Mouse (Mus musculus): ENCODE data around the gene Morn3. TPM values are rescaled to one million over a fixed set of nuclear protein-coding genes. Genes with fewer than 3 reads are reported as not detected.

Gene Morn3
- polyA plus RNA-seq, 1 experiment from 2014 or later: not detected

- Histone ChIP-seq H3K27me3 (ENCODE audit: insufficient read depth, low read length) (no peaks in the 10 kb centered on the region), H3K9me3 (ENCODE audit: low read length) (no peaks in the 10 kb centered on the region), H3K36me3 (replicated peaks; ENCODE audit: insufficient read depth, low read length) (no peaks in the 10 kb centered on the region), H3K27ac (ENCODE audit: low read depth) (no peak overlapping the region), H3K4me3 (ENCODE audit: low read depth, low read length) (no peak overlapping the region), H3K9ac (replicated peaks) (no peak overlapping the region), H3K4me1 (ENCODE audit: insufficient read depth) (peaks cover 37% of the 10 kb centered on the region), H3K4me2 (ENCODE audit: low read depth, low read length) (no peak overlapping the region)
- TF ChIP-seq CTCF (IDR thresholded peaks at IDR 0.05; ENCODE audit: low read depth): no peak
- no peak for TF ChIP-seq EP300 (IDR thresholded peaks at IDR 0.05; ENCODE audit: low read depth)
- ATAC-seq: no peak
- no peak for DNase-seq
- 42% methylated on average over 5 of the region's 5 CpGs for WGBS (ENCODE audit: insufficient replicate concordance)
These were observed 8.7 kb downstream of the Morn3 start for GRCm38 (mm10) chr5:123038115-123038514.

- peak; percentile 61 for DNase-seq
- Histone ChIP-seq H3K4me3 (ENCODE audit: low read depth, low read length) (no peak overlapping the region), H3K9ac (replicated peaks) (peak overlapping the region; percentile 27), H3K4me1 (ENCODE audit: insufficient read depth) (peaks cover 32% of the 10 kb centered on the region), H3K4me2 (ENCODE audit: low read depth, low read length) (peak overlapping the region; percentile 55), H3K36me3 (replicated peaks; ENCODE audit: insufficient read depth, low read length) (peaks cover 6% of the 10 kb centered on the region; the same call in 1 of the 2 replicates), H3K9me3 (ENCODE audit: low read length) (no peaks in the 10 kb centered on the region), H3K27me3 (ENCODE audit: insufficient read depth, low read length) (no peaks in the 10 kb centered on the region), H3K27ac (ENCODE audit: low read depth) (peak overlapping the region; percentile 57)
- 26% methylated on average over 6 of the region's 6 CpGs for WGBS (ENCODE audit: insufficient replicate concordance)
- ATAC-seq: peak; percentile 76
- TF ChIP-seq CTCF (IDR thresholded peaks at IDR 0.05; ENCODE audit: low read depth): no peak
- peak; percentile 30; the same call in 1 of the 2 replicates for TF ChIP-seq EP300 (IDR thresholded peaks at IDR 0.05; ENCODE audit: low read depth)
These were observed 11.3 kb downstream of the Morn3 start for GRCm38 (mm10) chr5:123035564-123035963.

GRCm38 (mm10) chr5:123035089-123035488 is 11.7 kb downstream of the Morn3 start:
- ATAC-seq: peak; percentile 56
- Histone ChIP-seq H3K36me3 (replicated peaks; ENCODE audit: insufficient read depth, low read length) (peaks cover 10% of the 10 kb centered on the region; the same call in 1 of the 2 replicates), H3K9ac (replicated peaks) (peak overlapping the region; percentile 27), H3K27me3 (ENCODE audit: insufficient read depth, low read length) (no peaks in the 10 kb centered on the region), H3K9me3 (ENCODE audit: low read length) (no peaks in the 10 kb centered on the region), H3K4me2 (ENCODE audit: low read depth, low read length) (peak overlapping the region; percentile 55), H3K4me1 (ENCODE audit: insufficient read depth) (peaks cover 31% of the 10 kb centered on the region), H3K27ac (ENCODE audit: low read depth) (peak overlapping the region; percentile 57; the same call in 1 of the 2 replicates), H3K4me3 (ENCODE audit: low read depth, low read length) (no peak overlapping the region)
- no peak for TF ChIP-seq CTCF (IDR thresholded peaks at IDR 0.05; ENCODE audit: low read depth)
- no peak for TF ChIP-seq EP300 (IDR thresholded peaks at IDR 0.05; ENCODE audit: low read depth)
- WGBS (ENCODE audit: insufficient replicate concordance): 78% methylated on average over 4 of the region's 4 CpGs
- DNase-seq: no peak

- WGBS (ENCODE audit: insufficient replicate concordance): 70% methylated on average over 7 of the region's 7 CpGs
- DNase-seq: no peak
- TF ChIP-seq CTCF (IDR thresholded peaks at IDR 0.05; ENCODE audit: low read depth) (no peak), EP300 (IDR thresholded peaks at IDR 0.05; ENCODE audit: low read depth) (no peak)
- ATAC-seq: no peak
- H3K9me3 ChIP-seq (ENCODE audit: low read length): no peaks in the 10 kb centered on the region
- H3K4me1 ChIP-seq (ENCODE audit: insufficient read depth): peaks cover 22% of the 10 kb centered on the region
- H3K9ac ChIP-seq (replicated peaks): no peak overlapping the region
- no peak overlapping the region for H3K4me3 ChIP-seq (ENCODE audit: low read depth, low read length)
- H3K27me3 ChIP-seq (ENCODE audit: insufficient read depth, low read length): no peaks in the 10 kb centered on the region
- peaks cover 22% of the 10 kb centered on the region for H3K36me3 ChIP-seq (replicated peaks; ENCODE audit: insufficient read depth, low read length)
- no peak overlapping the region for H3K27ac ChIP-seq (ENCODE audit: low read depth)
- no peak overlapping the region for H3K4me2 ChIP-seq (ENCODE audit: low read depth, low read length)
These were observed 13.1 kb downstream of the Morn3 start for GRCm38 (mm10) chr5:123033646-123034160.

- Histone ChIP-seq H3K9me3 (ENCODE audit: low read length) (no peaks in the 10 kb centered on the region), H3K27ac (ENCODE audit: low read depth) (no peak overlapping the region), H3K4me3 (ENCODE audit: low read depth, low read length) (no peak overlapping the region), H3K9ac (replicated peaks) (no peak overlapping the region), H3K27me3 (ENCODE audit: insufficient read depth, low read length) (no peaks in the 10 kb centered on the region), H3K4me1 (ENCODE audit: insufficient read depth) (peaks cover 22% of the 10 kb centered on the region), H3K4me2 (ENCODE audit: low read depth, low read length) (no peak overlapping the region), H3K36me3 (replicated peaks; ENCODE audit: insufficient read depth, low read length) (peaks cover 22% of the 10 kb centered on the region)
- DNase-seq (no peak), ATAC-seq (no peak)
- 85% methylated on average over 3 of the region's 3 CpGs for WGBS (ENCODE audit: insufficient replicate concordance)
- TF ChIP-seq CTCF (IDR thresholded peaks at IDR 0.05; ENCODE audit: low read depth): peak; percentile 21; the same call in 1 of the 2 replicates
- no peak for TF ChIP-seq EP300 (IDR thresholded peaks at IDR 0.05; ENCODE audit: low read depth)
These were observed 15.5 kb downstream of the Morn3 start for GRCm38 (mm10) chr5:123031312-123031711.

- DNase-seq (no peak), ATAC-seq (no peak)
- H3K9me3 ChIP-seq (ENCODE audit: low read length): no peaks in the 10 kb centered on the region
- 87% methylated on average over 6 of the region's 7 CpGs for WGBS (ENCODE audit: insufficient replicate concordance)
- H3K27me3 ChIP-seq (ENCODE audit: insufficient read depth, low read length): no peaks in the 10 kb centered on the region
- no peak overlapping the region for H3K9ac ChIP-seq (replicated peaks)
- H3K4me3 ChIP-seq (ENCODE audit: low read depth, low read length): no peak overlapping the region
- TF ChIP-seq CTCF (IDR thresholded peaks at IDR 0.05; ENCODE audit: low read depth) (no peak), EP300 (IDR thresholded peaks at IDR 0.05; ENCODE audit: low read depth) (no peak)
- peaks cover 12% of the 10 kb centered on the region for H3K4me1 ChIP-seq (ENCODE audit: insufficient read depth)
- no peak overlapping the region for H3K4me2 ChIP-seq (ENCODE audit: low read depth, low read length)
- peaks cover 22% of the 10 kb centered on the region for H3K36me3 ChIP-seq (replicated peaks; ENCODE audit: insufficient read depth, low read length)
- H3K27ac ChIP-seq (ENCODE audit: low read depth): no peak overlapping the region
These were observed 17.1 kb downstream of the Morn3 start for GRCm38 (mm10) chr5:123029729-123030128.
